Mouse (Mus musculus) MEL (cell line): ENCODE data around the gene Prm3.

Experiments used
- CHD2 ChIP-seq: IDR thresholded peaks from 2 replicates; pipeline ENCODE4 v1.6.1; 2011; ENCODE audit warnings: low read length, improper control_type of control experiment
- MAFK ChIP-seq: IDR thresholded peaks from 2 replicates; pipeline ENCODE4 v1.6.1; 2011; ENCODE audit warnings: low read depth, mild to moderate bottlenecking, low read length, improper control_type of control experiment, borderline replicate concordance
- POLR2A ChIP-seq, 2 experiments: IDR thresholded peaks; 2 replicates each; pipeline ENCODE4 v1.6.1; 2011 to 2012; ENCODE audit warnings: low read length in 2 of 2, mild to moderate bottlenecking in 2 of 2, control low read depth in 1 of 2, improper control_type of control experiment in 1 of 2, low read depth in 1 of 2, moderate library complexity in 1 of 2; ENCODE audit not compliant: control insufficient read depth in 1 of 2, insufficient read depth in 1 of 2, poor library complexity in 1 of 2

DNA sequence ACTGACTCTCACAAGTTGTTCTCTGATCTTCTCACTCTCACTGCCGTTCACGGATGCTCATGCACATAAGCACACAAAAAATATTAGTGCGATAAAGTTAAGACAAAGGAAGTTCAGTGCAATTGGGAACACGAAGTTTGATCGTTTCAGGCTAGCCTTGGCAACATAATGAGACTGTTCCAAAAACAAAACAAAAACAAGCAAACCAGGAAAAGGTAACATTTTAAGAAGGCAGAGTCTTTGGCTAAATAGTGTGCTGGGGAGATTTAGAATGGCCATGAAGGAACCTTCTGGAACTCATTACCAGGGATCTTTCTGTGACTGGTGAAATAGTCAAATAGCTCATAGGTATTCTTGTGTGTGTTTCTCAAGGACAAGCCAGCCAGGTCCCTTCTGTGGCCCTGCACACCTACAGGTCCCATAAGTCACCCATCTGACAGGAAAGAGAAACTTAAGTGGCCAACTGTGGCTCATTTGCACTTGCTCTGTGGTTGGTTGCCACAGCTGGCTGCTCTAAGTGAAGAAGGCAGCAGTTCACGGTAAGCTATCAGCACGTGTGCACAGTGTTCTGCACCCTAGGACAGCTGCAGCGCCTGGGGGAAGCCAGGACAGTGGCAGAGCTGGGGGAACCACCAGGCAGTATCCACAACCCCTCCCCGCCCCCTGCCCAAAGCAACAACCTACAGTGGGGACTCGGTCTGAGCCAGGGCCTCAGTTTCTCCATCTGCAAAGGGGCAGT, 15.2 kb upstream of the Prm3 start, which contains the start of gene Prm1:
- TF ChIP-seq POLR2A (IDR thresholded peaks at IDR 0.05; ENCODE audit: control insufficient read depth in 1 of 2, insufficient read depth in 1 of 2, low read depth in 1 of 2, low read length in 2 of 2, poor library complexity in 1 of 2) (no peak), CHD2 (no peak), MAFK (no peak)
